Mouse (Mus musculus): ENCODE results near the gene Sqstm1. TPM values are rescaled to one million over a fixed set of nuclear protein-coding genes. Genes with fewer than 3 reads are reported as not detected.

The Sqstm1 gene
- polyA plus RNA-seq (2015; fragmentation: Nextera tagmentation; extraction: Ambion mirVana): 229 and 266 TPM in 2 replicates

DNA sequence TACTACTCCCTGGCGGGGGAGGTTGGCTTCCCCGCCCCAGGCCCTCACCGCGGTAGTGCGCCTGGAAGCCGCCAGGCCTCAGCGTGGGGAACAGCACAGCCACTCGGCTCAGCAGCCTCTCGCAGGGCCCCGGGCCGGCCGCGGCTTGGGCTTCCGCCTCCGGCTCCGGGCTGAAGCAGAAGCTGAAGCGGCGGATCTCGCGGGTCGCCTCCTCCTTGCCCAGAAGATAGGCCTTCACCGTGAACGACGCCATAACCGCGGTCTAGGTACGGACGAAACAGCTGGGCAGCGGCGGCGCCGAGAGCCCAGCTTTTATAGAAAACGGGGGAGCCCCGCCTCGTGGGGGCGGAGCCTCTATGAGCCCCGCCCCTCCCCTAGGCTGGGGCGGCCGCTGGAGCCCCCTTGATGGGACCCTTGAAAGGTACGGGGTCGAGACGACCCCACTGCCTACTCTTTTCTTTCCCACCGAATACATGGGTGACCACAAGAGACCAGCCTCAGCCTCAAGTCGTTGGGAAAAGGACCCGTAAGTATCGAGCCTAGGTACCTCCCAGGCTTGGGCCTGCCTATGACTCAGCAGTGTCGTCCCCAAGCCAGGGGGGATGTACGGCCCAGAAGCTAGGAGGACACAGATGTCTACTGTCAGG, at the start of gene Sqstm1, which contains the start of gene Mgat4b:
TSS of gene Sqstm1 (minus strand) at position 323 of the 647 bp plus-strand sequence.
TSS of gene Mgat4b (plus strand) at position 386 of the 647 bp plus-strand sequence.

DNA sequence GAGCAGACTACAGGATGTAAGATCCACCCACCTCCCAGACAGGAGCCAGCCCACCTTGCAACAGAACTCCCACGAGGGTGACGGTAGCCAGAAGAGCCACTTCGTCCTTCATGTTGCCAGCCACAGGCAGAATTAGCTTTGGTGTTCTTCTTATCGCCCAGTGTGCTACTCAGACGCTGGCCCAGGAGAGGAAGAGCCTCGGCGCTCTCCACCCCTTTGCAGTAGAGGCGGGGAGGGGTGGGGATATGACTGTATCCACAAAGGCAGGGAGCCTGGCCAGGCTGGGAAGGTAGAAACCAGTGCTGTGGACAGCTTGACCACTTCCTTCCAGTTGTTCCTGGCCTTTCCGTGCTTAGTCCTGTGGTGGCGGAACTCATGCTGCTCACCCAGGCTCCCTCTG, 27.7 kb upstream of the Sqstm1 start, which contains the start of gene Ltc4s:
TSS of gene Ltc4s (minus strand) at position 293 of the 400 bp plus-strand sequence.

DNA sequence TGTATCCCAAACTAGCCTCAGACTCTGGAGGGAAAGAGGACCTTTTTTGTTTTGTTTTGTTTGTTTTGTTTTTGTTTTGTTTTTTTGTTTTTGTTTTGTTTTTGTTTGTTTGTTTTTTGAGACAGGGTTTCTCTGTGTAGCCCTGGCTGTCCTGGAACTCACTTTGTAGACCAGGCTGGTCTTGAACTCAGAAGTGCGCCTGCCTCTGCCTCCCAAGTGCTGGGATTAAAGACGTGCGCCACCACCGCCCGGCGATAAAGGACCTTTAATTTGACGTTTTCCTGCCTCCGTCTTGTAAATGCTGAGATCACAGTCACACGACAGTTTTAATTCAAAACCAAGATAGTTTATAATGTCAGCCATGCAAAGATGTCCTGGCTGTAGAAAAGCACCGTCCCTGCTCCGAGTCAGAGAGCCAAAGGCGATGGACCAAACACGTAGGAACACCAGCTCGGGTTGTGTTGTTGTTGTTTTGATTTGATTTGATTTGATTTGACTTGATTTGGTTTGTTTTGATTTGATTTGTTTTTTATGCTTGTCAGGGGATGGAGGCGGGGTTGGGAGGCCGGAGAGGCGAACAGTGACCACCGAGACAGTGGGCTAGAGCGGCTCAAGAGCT, 36.4 kb downstream of the Sqstm1 start, which contains the start of gene Mrnip:
TSS of gene Mrnip (plus strand) at position 334 of the 619 bp plus-strand sequence.

Small RNA genes within 50 kb of the gene (microRNA-seq; reads per million reads assigned to microRNA genes)
- not detected for gene Mir6919

Other genes starting within 250 kb of the Sqstm1 start
- 39.7 and 40.9 TPM in 2 replicates for gene Rnf130, start 185.5 kb downstream of the Sqstm1 start, polyA plus RNA-seq (2015; fragmentation: Nextera tagmentation; extraction: Ambion mirVana)
- gene Tbc1d9b, start 79.4 kb downstream of the Sqstm1 start, polyA plus RNA-seq (2015; fragmentation: Nextera tagmentation; extraction: Ambion mirVana): 21.1 and 23.4 TPM in 2 replicates
- 5.9 and 6.4 TPM in 2 replicates for gene Mrnip, start 36.4 kb downstream of the Sqstm1 start, polyA plus RNA-seq (2015; fragmentation: Nextera tagmentation; extraction: Ambion mirVana)
- 23.9 and 25.8 TPM in 2 replicates for gene Mgat4b, start 63 bp upstream of the Sqstm1 start, polyA plus RNA-seq (2015; fragmentation: Nextera tagmentation; extraction: Ambion mirVana)
- gene Ltc4s, start 27.8 kb upstream of the Sqstm1 start, polyA plus RNA-seq (2015; fragmentation: Nextera tagmentation; extraction: Ambion mirVana): 8.2 and 41.4 TPM in 2 replicates
- gene Maml1, start 81.5 kb upstream of the Sqstm1 start, polyA plus RNA-seq (2015; fragmentation: Nextera tagmentation; extraction: Ambion mirVana): 2.7 and 3.1 TPM in 2 replicates
- 179 and 207 TPM in 2 replicates for gene Canx, start 114.8 kb upstream of the Sqstm1 start, polyA plus RNA-seq (2015; fragmentation: Nextera tagmentation; extraction: Ambion mirVana)
- gene Cby3, start 143.6 kb upstream of the Sqstm1 start, polyA plus RNA-seq (2015; fragmentation: Nextera tagmentation; extraction: Ambion mirVana): 0.31 and 0.45 TPM in 2 replicates
- 123 and 133 TPM in 2 replicates for gene Hnrnph1, start 166.2 kb upstream of the Sqstm1 start, polyA plus RNA-seq (2015; fragmentation: Nextera tagmentation; extraction: Ambion mirVana)
- gene Rufy1, start 220.3 kb upstream of the Sqstm1 start, polyA plus RNA-seq (2015; fragmentation: Nextera tagmentation; extraction: Ambion mirVana): 19.7 and 19.9 TPM in 2 replicates